Mouse (Mus musculus) bone marrow, adult 2 months (tissue): ENCODE measurements around the gene Gucy2f.

Source experiments
- CTCF ChIP-seq: fragments of 200-500 bp; IDR thresholded peaks from 2 replicates; pipeline ENCODE4 v1.5.1; 2011; ENCODE audit warnings: low read length, control low read depth; ENCODE audit not compliant: control insufficient read depth, insufficient read depth
- POLR2A ChIP-seq: fragments of 200-500 bp; IDR thresholded peaks from 2 replicates; pipeline ENCODE4 v1.6.1; 2011; ENCODE audit warnings: low read depth, mild to moderate bottlenecking, control low read depth, low read length, borderline replicate concordance; ENCODE audit not compliant: control insufficient read depth

- no peak for TF ChIP-seq POLR2A
- no peak for TF ChIP-seq CTCF
These were observed 32.0 kb upstream of the Gucy2f start for GRCm38 (mm10) chrX:142228769-142229158.
